Mouse (Mus musculus): ENCODE data around the gene Lrrc4c.

DNA sequence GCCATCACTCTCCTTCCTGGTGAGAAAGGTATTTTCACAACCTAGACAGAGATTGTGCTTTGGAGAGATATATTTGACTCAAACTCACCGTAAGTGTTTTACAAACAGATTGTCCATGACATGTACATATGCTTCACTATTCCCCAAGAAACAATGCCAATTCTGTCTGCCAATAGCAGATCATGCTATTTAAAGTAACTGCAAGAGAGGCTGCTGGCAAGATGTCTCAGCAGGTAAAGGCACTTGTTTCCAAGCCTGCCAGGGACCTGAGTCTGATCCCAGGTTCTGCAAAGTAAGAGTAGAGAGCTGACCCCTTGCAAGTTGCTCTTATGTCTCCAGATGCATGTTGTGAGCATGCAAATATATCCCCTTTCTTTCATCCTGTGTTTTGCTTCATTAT, 558.1 kb downstream of the Lrrc4c start:
- TF ChIP-seq CTCF (conservative IDR thresholded peaks at IDR 0.05 in 1 of 2, IDR thresholded peaks at IDR 0.05 in 1 of 2; ENCODE audit: low read depth in 2 of 2, low read length in 2 of 2) (no peak), POLR2A (IDR thresholded peaks at IDR 0.05; ENCODE audit: low read depth, low read length) (no peak), ZC3H11A (IDR thresholded peaks at IDR 0.05; ENCODE audit: low read depth, low read length) (no peak), USF1 (IDR thresholded peaks at IDR 0.05; ENCODE audit: low read depth, low read length) (no peak)

Measured in CH12.LX (cell line).